Mouse (Mus musculus): ENCODE measurements around the gene 1700028P14Rik. TPM values are rescaled to one million over a fixed set of nuclear protein-coding genes. Genes with fewer than 3 reads are reported as not detected.
"Not testable (repeated sequence)": the region's sequence is repeated elsewhere in the genome, so short reads cannot be mapped to it uniquely, and the experiment has no call there.

1700028P14Rik gene
- 1.9 and 2.9 TPM in 2 replicates for polyA plus RNA-seq (2015; fragmentation: Nextera tagmentation; extraction: Ambion mirVana)

DNA sequence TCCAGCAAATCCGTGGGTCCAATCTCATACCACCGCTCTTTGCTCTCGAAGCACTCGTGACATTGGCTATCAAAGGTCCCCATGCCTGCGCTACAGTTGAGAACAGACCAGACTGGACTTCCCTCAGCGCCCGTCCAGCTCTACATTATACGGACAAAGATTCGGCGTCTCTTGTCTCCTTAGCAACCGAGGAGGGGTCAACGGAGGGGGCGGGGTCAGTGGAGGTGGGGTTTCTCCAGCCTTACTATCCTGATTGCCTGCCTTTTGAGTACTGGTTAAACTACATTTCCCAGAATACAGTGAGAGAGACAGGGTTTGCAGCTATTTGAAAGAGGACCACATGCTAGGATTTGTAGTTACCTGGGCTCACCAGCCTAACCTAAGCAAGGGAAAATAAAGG lies at the start of gene 1700028P14Rik:
Gene 1700028P14Rik (minus strand): TSS at position 169 of the 400 bp plus-strand sequence.
- H3K27me3 ChIP-seq (ENCODE audit: control insufficient read depth, insufficient read depth, low read depth, low read length): no peaks in the 10 kb centered on the region
- no peak within 1 kb of the TSS for H3K27ac ChIP-seq (ENCODE audit: low read length)
- H3K9ac ChIP-seq (ENCODE audit: low read depth, low read length): no peak within 1 kb of the TSS
- H3K9me3 ChIP-seq (replicated peaks; ENCODE audit: control insufficient read depth, low read length, poor library complexity, severe bottlenecking): no peaks in the 10 kb centered on the region
- H3K4me1 ChIP-seq (ENCODE audit: control insufficient read depth, insufficient read depth, low read length): peaks cover 3% of the 10 kb centered on the region; the same call in 1 of the 2 replicates
- peak within 1 kb of the TSS; percentile 53 for H3K4me2 ChIP-seq (ENCODE audit: low read length)
- peak; percentile 94 for ATAC-seq
- peak within 1 kb of the TSS; percentile 34 for H3K4me3 ChIP-seq (ENCODE audit: low read depth, low read length)
- H3K36me3 ChIP-seq (ENCODE audit: control insufficient read depth, insufficient read depth, low read length): no peaks in the 10 kb centered on the region
- WGBS: 6% methylated on average over 13 of the region's 13 CpGs

DNA sequence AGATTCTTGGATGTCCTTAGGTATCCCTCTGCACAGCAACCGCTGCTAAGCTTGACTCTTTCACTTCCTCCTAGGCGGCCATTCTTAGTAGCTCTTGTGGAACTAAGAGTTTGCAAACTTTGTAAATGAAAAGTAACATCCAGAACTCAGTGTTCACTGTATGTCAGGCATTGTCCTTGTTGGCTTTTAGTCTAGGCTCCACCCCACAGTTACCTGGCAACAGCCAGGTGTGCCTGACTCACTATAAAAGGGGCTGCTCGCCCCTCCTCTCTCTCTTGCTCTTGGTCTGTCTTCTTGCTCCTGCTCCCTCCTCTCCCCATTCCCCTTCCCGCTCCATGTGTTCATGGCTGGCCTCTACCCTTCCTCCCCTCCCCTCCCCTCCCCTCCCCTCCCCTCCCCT lies 46.5 kb upstream of the 1700028P14Rik start:
- peaks cover 12% of the 10 kb centered on the region for H3K36me3 ChIP-seq (ENCODE audit: control insufficient read depth, insufficient read depth, low read length)
- no peaks in the 10 kb centered on the region for H3K27me3 ChIP-seq (ENCODE audit: control insufficient read depth, insufficient read depth, low read depth, low read length)
- H3K4me3 ChIP-seq (ENCODE audit: low read depth, low read length): no peak overlapping the region
- no peak overlapping the region for H3K27ac ChIP-seq (ENCODE audit: low read length)
- no peaks in the 10 kb centered on the region for H3K9me3 ChIP-seq (replicated peaks; ENCODE audit: control insufficient read depth, low read length, poor library complexity, severe bottlenecking)
- H3K4me2 ChIP-seq (ENCODE audit: low read length): no peak overlapping the region
- ATAC-seq: no peak
- 80% methylated on average over 4 of the region's 4 CpGs for WGBS
- no peaks in the 10 kb centered on the region; the same call in 1 of the 2 replicates for H3K4me1 ChIP-seq (ENCODE audit: control insufficient read depth, insufficient read depth, low read length)
- H3K9ac ChIP-seq (ENCODE audit: low read depth, low read length): no peak overlapping the region

DNA sequence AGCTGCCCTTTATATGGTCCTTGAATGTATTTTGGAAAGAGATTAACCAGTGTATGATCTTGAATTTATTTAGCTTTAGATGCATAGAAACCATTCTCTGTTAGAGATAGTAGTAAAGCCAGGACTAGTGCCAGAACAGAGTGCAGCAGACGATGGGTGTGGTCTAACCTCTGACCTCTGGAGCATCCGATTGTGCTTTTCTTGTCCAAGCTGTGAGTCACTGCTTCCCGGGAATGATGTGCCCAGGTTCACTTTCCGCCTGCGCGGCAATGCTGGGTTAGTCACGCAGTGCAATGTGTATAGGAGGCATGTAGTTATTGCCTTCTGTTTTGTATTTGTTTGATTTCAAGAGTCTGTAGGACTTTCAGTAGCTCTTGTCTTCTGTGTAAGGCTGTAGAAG lies 45.8 kb upstream of the 1700028P14Rik start:
- no peak for ATAC-seq
- WGBS: 88% methylated on average over 7 of the region's 7 CpGs
- Histone ChIP-seq H3K36me3 (ENCODE audit: control insufficient read depth, insufficient read depth, low read length) (peaks cover 12% of the 10 kb centered on the region), H3K4me3 (ENCODE audit: low read depth, low read length) (no peak overlapping the region), H3K27ac (ENCODE audit: low read length) (no peak overlapping the region), H3K4me1 (ENCODE audit: control insufficient read depth, insufficient read depth, low read length) (no peaks in the 10 kb centered on the region; the same call in 1 of the 2 replicates), H3K27me3 (ENCODE audit: control insufficient read depth, insufficient read depth, low read depth, low read length) (no peaks in the 10 kb centered on the region), H3K9ac (ENCODE audit: low read depth, low read length) (no peak overlapping the region), H3K9me3 (replicated peaks; ENCODE audit: control insufficient read depth, low read length, poor library complexity, severe bottlenecking) (no peaks in the 10 kb centered on the region), H3K4me2 (ENCODE audit: low read length) (no peak overlapping the region)

DNA sequence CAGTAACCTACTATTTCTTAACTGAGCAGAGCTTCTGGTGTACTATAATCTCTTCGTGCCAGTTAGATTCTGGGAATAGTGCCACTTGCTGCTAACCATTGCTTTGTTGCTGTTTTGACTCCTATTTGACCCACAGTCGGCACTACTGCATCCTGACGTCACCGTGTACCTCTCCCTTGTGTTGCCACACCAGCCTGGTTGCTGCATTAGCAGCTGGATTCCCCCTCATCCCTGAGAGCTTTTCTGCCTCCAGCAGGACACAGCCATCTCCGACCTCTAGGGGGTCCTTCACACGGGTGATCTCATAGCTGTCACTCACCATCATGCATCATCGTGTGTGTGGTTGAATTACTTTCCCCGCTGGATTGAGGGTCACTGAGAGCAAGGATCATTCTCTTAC lies 45.2 kb upstream of the 1700028P14Rik start:
- no peak overlapping the region for H3K9ac ChIP-seq (ENCODE audit: low read depth, low read length)
- H3K36me3 ChIP-seq (ENCODE audit: control insufficient read depth, insufficient read depth, low read length): peaks cover 12% of the 10 kb centered on the region
- no peaks in the 10 kb centered on the region for H3K9me3 ChIP-seq (replicated peaks; ENCODE audit: control insufficient read depth, low read length, poor library complexity, severe bottlenecking)
- no peak overlapping the region for H3K4me3 ChIP-seq (ENCODE audit: low read depth, low read length)
- no peak for ATAC-seq
- H3K27me3 ChIP-seq (ENCODE audit: control insufficient read depth, insufficient read depth, low read depth, low read length): no peaks in the 10 kb centered on the region
- WGBS: 70% methylated on average over 8 of the region's 8 CpGs
- no peaks in the 10 kb centered on the region; the same call in 1 of the 2 replicates for H3K4me1 ChIP-seq (ENCODE audit: control insufficient read depth, insufficient read depth, low read length)
- no peak overlapping the region for H3K27ac ChIP-seq (ENCODE audit: low read length)
- H3K4me2 ChIP-seq (ENCODE audit: low read length): no peak overlapping the region

DNA sequence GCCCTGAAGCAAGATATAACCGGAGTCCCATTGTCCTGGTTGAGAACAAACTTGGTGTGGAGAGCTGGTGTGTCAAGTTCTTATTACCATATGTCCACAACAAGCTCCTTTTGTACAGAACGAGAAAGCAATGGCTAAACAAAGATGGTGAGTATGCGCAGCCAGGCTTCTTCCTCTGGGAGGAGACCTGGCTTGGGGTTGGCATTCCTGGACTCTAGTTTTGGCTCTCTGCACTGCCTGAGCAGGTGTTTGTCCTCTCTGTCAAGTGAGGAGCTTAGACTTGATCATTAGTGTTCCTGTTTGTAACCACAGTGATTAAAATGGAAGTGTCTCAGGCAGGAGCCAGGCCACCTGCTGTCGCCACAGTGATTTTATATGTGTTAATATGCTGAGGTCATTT lies 41.7 kb upstream of the 1700028P14Rik start:
- H3K4me2 ChIP-seq (ENCODE audit: low read length): no peak overlapping the region
- no peaks in the 10 kb centered on the region for H3K27me3 ChIP-seq (ENCODE audit: control insufficient read depth, insufficient read depth, low read depth, low read length)
- WGBS: 74% methylated on average over 4 of the region's 4 CpGs
- H3K4me3 ChIP-seq (ENCODE audit: low read depth, low read length): no peak overlapping the region
- no peaks in the 10 kb centered on the region for H3K9me3 ChIP-seq (replicated peaks; ENCODE audit: control insufficient read depth, low read length, poor library complexity, severe bottlenecking)
- H3K9ac ChIP-seq (ENCODE audit: low read depth, low read length): no peak overlapping the region
- H3K36me3 ChIP-seq (ENCODE audit: control insufficient read depth, insufficient read depth, low read length): peaks cover 12% of the 10 kb centered on the region
- ATAC-seq: no peak
- peaks cover 5% of the 10 kb centered on the region; the same call in 1 of the 2 replicates for H3K4me1 ChIP-seq (ENCODE audit: control insufficient read depth, insufficient read depth, low read length)
- H3K27ac ChIP-seq (ENCODE audit: low read length): no peak overlapping the region

DNA sequence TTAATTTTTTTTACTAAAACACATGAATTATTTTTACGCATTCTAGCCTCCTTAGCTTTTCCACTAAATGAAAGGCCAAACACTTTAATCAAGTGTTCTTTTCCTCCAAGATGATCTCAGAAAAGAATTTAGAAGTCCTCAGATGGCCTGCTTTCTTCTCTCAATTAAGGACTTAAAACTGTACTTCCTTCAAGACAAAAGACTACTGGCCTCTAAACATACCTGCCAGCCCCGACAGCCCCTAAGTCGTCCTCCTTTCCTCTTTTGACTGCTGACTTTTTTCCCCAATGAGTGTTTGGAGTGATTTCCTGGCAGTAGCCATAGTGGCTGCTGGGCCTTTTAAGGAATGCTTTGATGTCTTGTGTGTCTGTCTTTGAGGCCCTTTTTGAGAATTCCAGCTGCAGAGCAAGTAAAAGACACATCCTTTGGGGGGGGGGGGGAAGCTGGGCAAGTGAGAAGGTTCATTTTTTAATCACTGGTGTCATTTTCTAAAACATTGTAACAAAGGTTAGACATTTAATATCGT lies 35.9 kb upstream of the 1700028P14Rik start:
- no peak overlapping the region for H3K9ac ChIP-seq (ENCODE audit: low read depth, low read length)
- H3K4me1 ChIP-seq (ENCODE audit: control insufficient read depth, insufficient read depth, low read length): peaks cover 13% of the 10 kb centered on the region
- H3K27me3 ChIP-seq (ENCODE audit: control insufficient read depth, insufficient read depth, low read depth, low read length): no peaks in the 10 kb centered on the region
- H3K9me3 ChIP-seq (replicated peaks; ENCODE audit: control insufficient read depth, low read length, poor library complexity, severe bottlenecking): no peaks in the 10 kb centered on the region
- peak overlapping the region; percentile 29; the same call in 1 of the 2 replicates for H3K4me3 ChIP-seq (ENCODE audit: low read depth, low read length)
- no peak overlapping the region for H3K27ac ChIP-seq (ENCODE audit: low read length)
- no peaks in the 10 kb centered on the region for H3K36me3 ChIP-seq (ENCODE audit: control insufficient read depth, insufficient read depth, low read length)
- peak overlapping the region; percentile 52 for H3K4me2 ChIP-seq (ENCODE audit: low read length)
- WGBS: 7% methylated on average over 4 of the region's 4 CpGs
- ATAC-seq: no peak

DNA sequence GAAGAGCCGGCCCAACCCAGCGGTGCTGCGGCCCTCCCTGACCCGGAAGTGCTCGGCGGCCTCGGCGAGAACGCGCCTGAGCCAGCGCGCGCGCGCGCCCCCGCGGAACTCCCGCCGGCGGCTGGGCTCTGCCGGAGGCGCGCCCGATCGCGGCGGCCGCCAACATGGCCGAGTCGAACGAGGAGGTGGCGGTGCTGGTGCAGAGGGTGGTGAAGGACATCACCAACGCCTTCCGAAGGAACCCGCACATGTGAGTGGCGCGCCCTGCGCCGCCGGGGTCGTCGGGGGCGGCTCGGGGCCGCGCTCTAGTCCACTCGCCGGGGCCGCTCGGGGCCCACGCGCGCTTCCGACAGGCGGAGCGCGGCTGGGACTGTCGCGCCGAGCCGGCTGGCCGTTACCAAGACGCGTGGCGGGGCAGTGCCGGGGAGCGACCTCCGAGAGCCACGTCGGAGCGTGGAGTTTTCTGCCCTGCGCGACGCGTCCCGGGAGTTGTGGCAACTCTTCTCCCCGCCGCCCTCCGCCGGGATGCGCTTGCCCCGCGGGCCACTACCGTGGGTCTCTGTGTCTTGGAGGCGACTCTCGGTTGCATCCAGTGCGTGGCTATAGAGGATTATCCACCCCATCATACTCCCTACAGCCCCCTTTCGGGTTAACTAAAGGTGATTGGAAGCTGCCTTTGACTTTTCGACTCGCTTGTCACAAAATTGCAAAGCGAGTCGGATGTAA lies 34.8 kb upstream of the 1700028P14Rik start, which contains the start of gene Ptar1:
Gene Ptar1 (plus strand): TSS at position 134 of the 726 bp plus-strand sequence.
- H3K4me3 ChIP-seq (ENCODE audit: low read depth, low read length): peak within 1 kb of the TSS; percentile 81
- no peaks in the 10 kb centered on the region for H3K36me3 ChIP-seq (ENCODE audit: control insufficient read depth, insufficient read depth, low read length)
- peak within 1 kb of the TSS; percentile 89 for H3K9ac ChIP-seq (ENCODE audit: low read depth, low read length)
- peak; percentile 91 for ATAC-seq
- H3K27ac ChIP-seq (ENCODE audit: low read length): peak within 1 kb of the TSS; percentile 96
- H3K4me2 ChIP-seq (ENCODE audit: low read length): peak within 1 kb of the TSS; percentile 64
- no peaks in the 10 kb centered on the region for H3K9me3 ChIP-seq (replicated peaks; ENCODE audit: control insufficient read depth, low read length, poor library complexity, severe bottlenecking)
- H3K4me1 ChIP-seq (ENCODE audit: control insufficient read depth, insufficient read depth, low read length): peaks cover 13% of the 10 kb centered on the region
- H3K27me3 ChIP-seq (ENCODE audit: control insufficient read depth, insufficient read depth, low read depth, low read length): no peaks in the 10 kb centered on the region
- 1% methylated on average over 75 of the region's 93 CpGs for whole genome bisulfite sequencing

DNA sequence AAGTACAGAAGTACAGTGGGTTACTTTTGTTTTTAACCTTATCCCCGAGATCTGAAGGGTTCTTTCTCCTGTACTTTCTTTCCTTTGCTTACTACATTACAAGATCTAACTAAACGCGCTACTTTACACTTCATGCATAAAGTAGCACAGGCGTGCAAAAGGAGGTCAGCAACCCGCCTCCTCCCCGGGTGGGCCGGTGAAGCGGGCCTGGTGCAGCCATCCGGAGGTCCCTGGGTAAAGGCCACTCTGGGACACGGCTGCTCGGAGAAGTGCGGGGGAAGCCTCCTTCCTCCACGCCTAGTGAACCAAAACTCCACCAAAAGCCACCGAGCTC lies 34.3 kb upstream of the 1700028P14Rik start:
- Histone ChIP-seq H3K4me1 (ENCODE audit: control insufficient read depth, insufficient read depth, low read length) (peaks cover 13% of the 10 kb centered on the region), H3K36me3 (ENCODE audit: control insufficient read depth, insufficient read depth, low read length) (no peaks in the 10 kb centered on the region), H3K27me3 (ENCODE audit: control insufficient read depth, insufficient read depth, low read depth, low read length) (no peaks in the 10 kb centered on the region), H3K27ac (ENCODE audit: low read length) (peak overlapping the region; percentile 96), H3K9me3 (replicated peaks; ENCODE audit: control insufficient read depth, low read length, poor library complexity, severe bottlenecking) (no peaks in the 10 kb centered on the region), H3K4me3 (ENCODE audit: low read depth, low read length) (peak overlapping the region; percentile 81), H3K4me2 (ENCODE audit: low read length) (peak overlapping the region; percentile 64), H3K9ac (ENCODE audit: low read depth, low read length) (peak overlapping the region; percentile 89)
- under 1% methylated on average over 13 of the region's 14 CpGs for WGBS
- no peak for ATAC-seq

DNA sequence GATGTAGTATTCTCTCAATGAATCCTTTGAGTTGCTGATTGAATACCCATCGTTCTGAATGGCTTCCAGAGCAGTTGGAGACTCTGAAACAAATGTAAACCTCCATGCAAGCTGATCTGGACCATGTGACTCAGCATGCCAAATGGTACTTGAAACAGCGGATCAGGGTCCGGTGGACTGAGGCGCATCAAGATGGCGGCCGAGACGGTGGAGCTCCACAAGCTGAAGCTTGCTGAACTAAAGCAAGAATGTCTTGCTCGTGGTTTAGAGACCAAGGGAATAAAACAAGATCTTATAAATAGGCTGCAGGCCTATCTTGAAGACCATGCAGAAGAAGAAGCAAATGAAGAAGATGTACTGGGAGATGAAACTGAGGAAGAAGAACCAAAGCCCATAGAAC lies 23.0 kb upstream of the 1700028P14Rik start:
- WGBS: 94% methylated on average over 8 of the region's 8 CpGs
- H3K9ac ChIP-seq (ENCODE audit: low read depth, low read length); ATAC-seq; H3K4me2 ChIP-seq (ENCODE audit: low read length); H3K4me1 ChIP-seq (ENCODE audit: control insufficient read depth, insufficient read depth, low read length); H3K27ac ChIP-seq (ENCODE audit: low read length); H3K27me3 ChIP-seq (ENCODE audit: control insufficient read depth, insufficient read depth, low read depth, low read length); H3K36me3 ChIP-seq (ENCODE audit: control insufficient read depth, insufficient read depth, low read length); H3K4me3 ChIP-seq (ENCODE audit: low read depth, low read length); H3K9me3 ChIP-seq (replicated peaks; ENCODE audit: control insufficient read depth, low read length, poor library complexity, severe bottlenecking): not testable (repeated sequence)

All from midbrain, embryonic 16.5 days (tissue).